Mouse (Mus musculus) neural tube, embryonic 11.5 days (tissue): ENCODE measurements at regions not wholly inside any gene's neighbourhood (a gene's known extent, or its start where the extent isn't known, plus 50 kb on each side); places are given as distances from the start of the nearest gene placed in this dataset.
"Not testable (repeated sequence)": the region's sequence is repeated elsewhere in the genome, so short reads cannot be mapped to it uniquely, and the experiment has no call there.

Experiments used
- ATAC-seq: fragments of 200-750 bp; cut with Nextera tagmentation; 2 replicates; pipeline ENCODE4 v1.8.0; 2017; ENCODE audit warnings: moderate number of reproducible peaks, mild to moderate bottlenecking, moderate TSS enrichment, moderate library complexity; ENCODE audit not compliant: insufficient read depth, low FRiP score, low TSS enrichment
- DNase-seq: peaks from one replicate; pipeline ENCODE4 v3.0.0-alpha.2; 2015; ENCODE audit warnings: low spot score
- H3K27ac ChIP-seq: fragments of 300-500 bp; sonication (generic); 2 replicates; pipeline ENCODE4 v1.5.1; 2014; ENCODE audit warnings: low read depth, mild to moderate bottlenecking, low read length
- H3K27me3 ChIP-seq: fragments of 300-500 bp; sonication (generic); 2 replicates; pipeline ENCODE4 v1.6.1; 2014; ENCODE audit warnings: mild to moderate bottlenecking, low read length, mixed read lengths; ENCODE audit not compliant: control insufficient read depth, insufficient read depth
- H3K36me3 ChIP-seq: fragments of 300-500 bp; sonication (generic); 2 replicates; pipeline ENCODE4 v1.6.1; 2014; ENCODE audit warnings: mild to moderate bottlenecking, low read length, moderate library complexity, mixed read lengths; ENCODE audit not compliant: control insufficient read depth, insufficient read depth
- H3K4me1 ChIP-seq: fragments of 300-500 bp; sonication (generic); 2 replicates; pipeline ENCODE4 v1.6.1; 2014; ENCODE audit warnings: low read length, mixed read lengths; ENCODE audit not compliant: control insufficient read depth, insufficient read depth
- H3K4me2 ChIP-seq: fragments of 300-500 bp; sonication (generic); 2 replicates; pipeline ENCODE4 v1.6.1; 2014; ENCODE audit warnings: low read depth, mild to moderate bottlenecking, moderate library complexity
- H3K4me3 ChIP-seq: fragments of 300-500 bp; sonication (generic); 2 replicates; pipeline ENCODE4 v1.5.1; 2014; ENCODE audit warnings: low read depth, low read length
- H3K9ac ChIP-seq: fragments of 300-500 bp; sonication (generic); 2 replicates; pipeline ENCODE4 v1.6.1; 2014; ENCODE audit warnings: mild to moderate bottlenecking, low read length
- H3K9me3 ChIP-seq: fragments of 300-500 bp; sonication (generic); 2 replicates; pipeline ENCODE4 v1.6.1; 2016; ENCODE audit warnings: low read length; ENCODE audit not compliant: control insufficient read depth
- WGBS: fragments of 180-500 bp; shearing (Covaris S2); extraction: QIAGEN DNeasy Blood & Tissue Kit; methylation state at CpG from one replicate; pipeline ENCODE4 v1.1.7; 2014; 5-methylcytosine and 5-hydroxymethylcytosine counted together

GRCm38 (mm10) chr2:129927218-129927617, 84.9 kb upstream of the Tgm3 start:
- no peak overlapping the region for H3K4me3 ChIP-seq
- 85% methylated on average over 2 of the region's 2 CpGs for WGBS
- no peak for DNase-seq
- H3K27me3 ChIP-seq: no peaks in the 10 kb centered on the region
- H3K27ac ChIP-seq: no peak overlapping the region
- no peak for ATAC-seq
- H3K4me2 ChIP-seq: no peak overlapping the region
- no peaks in the 10 kb centered on the region for H3K4me1 ChIP-seq
- H3K9ac ChIP-seq: no peak overlapping the region
- no peaks in the 10 kb centered on the region for H3K9me3 ChIP-seq
- no peaks in the 10 kb centered on the region for H3K36me3 ChIP-seq

GRCm38 (mm10) chr2:129933578-129933977, 78.6 kb upstream of the Tgm3 start:
- H3K36me3 ChIP-seq: no peaks in the 10 kb centered on the region
- no peaks in the 10 kb centered on the region for H3K27me3 ChIP-seq
- no peaks in the 10 kb centered on the region for H3K9me3 ChIP-seq
- H3K4me1 ChIP-seq: no peaks in the 10 kb centered on the region
- H3K27ac ChIP-seq: no peak overlapping the region
- DNase-seq (no peak), ATAC-seq (no peak)
- H3K4me3 ChIP-seq: no peak overlapping the region
- H3K9ac ChIP-seq: no peak overlapping the region
- WGBS: 87% methylated on average over 1 of the region's 1 CpGs
- no peak overlapping the region for H3K4me2 ChIP-seq

GRCm38 (mm10) chr2:129942824-129943223, 69.3 kb upstream of the Tgm3 start:
- Histone ChIP-seq H3K9me3 (no peaks in the 10 kb centered on the region), H3K9ac (no peak overlapping the region), H3K4me1 (no peaks in the 10 kb centered on the region), H3K27ac (no peak overlapping the region), H3K36me3 (no peaks in the 10 kb centered on the region), H3K4me3 (no peak overlapping the region), H3K4me2 (no peak overlapping the region), H3K27me3 (no peaks in the 10 kb centered on the region)
- DNase-seq (no peak), ATAC-seq (no peak)
- WGBS: 87% methylated on average over 4 of the region's 4 CpGs

GRCm38 (mm10) chr2:129947847-129948553, 64.1 kb upstream of the Tgm3 start:
- peak; percentile 18 for DNase-seq
- peak overlapping the region; percentile 12; the same call in 1 of the 2 replicates for H3K4me3 ChIP-seq

GRCm38 (mm10) chr2:129949786-129950185, 62.4 kb upstream of the Tgm3 start:
- not testable (repeated sequence) for DNase-seq
- 90% methylated on average over 6 of the region's 6 CpGs for WGBS

More at GRCm38 (mm10) chr2:129947847-129948553, 64.1 kb upstream of the Tgm3 start:
- Histone ChIP-seq H3K4me2 (peak overlapping the region; percentile 22; the same call in 1 of the 2 replicates), H3K27me3 (no peaks in the 10 kb centered on the region), H3K4me1 (no peaks in the 10 kb centered on the region), H3K9ac (peak overlapping the region; percentile 37; the same call in 1 of the 2 replicates), H3K9me3 (no peaks in the 10 kb centered on the region), H3K36me3 (no peaks in the 10 kb centered on the region), H3K27ac (no peak overlapping the region)
- ATAC-seq: no peak
- WGBS: 47% methylated on average over 16 of the region's 20 CpGs

GRCm38 (mm10) chr2:129952486-129952885, 59.7 kb upstream of the Tgm3 start:
- H3K27me3 ChIP-seq: no peaks in the 10 kb centered on the region
- no peaks in the 10 kb centered on the region for H3K9me3 ChIP-seq
- no peak overlapping the region for H3K4me3 ChIP-seq
- ATAC-seq: no peak
- WGBS: 90% methylated on average over 4 of the region's 4 CpGs
- H3K4me1 ChIP-seq: no peaks in the 10 kb centered on the region
- H3K9ac ChIP-seq: no peak overlapping the region
- H3K4me2 ChIP-seq: no peak overlapping the region
- no peak overlapping the region for H3K27ac ChIP-seq
- no peak for DNase-seq
- no peaks in the 10 kb centered on the region for H3K36me3 ChIP-seq

More at GRCm38 (mm10) chr2:129949786-129950185, 62.4 kb upstream of the Tgm3 start:
- not testable (repeated sequence) for H3K36me3 ChIP-seq, H3K9ac ChIP-seq, H3K9me3 ChIP-seq, H3K4me2 ChIP-seq, H3K4me3 ChIP-seq, H3K4me1 ChIP-seq, H3K27me3 ChIP-seq, ATAC-seq, H3K27ac ChIP-seq

- Histone ChIP-seq H3K9ac (no peak overlapping the region), H3K27me3 (no peaks in the 10 kb centered on the region), H3K27ac (no peak overlapping the region), H3K9me3 (no peaks in the 10 kb centered on the region), H3K36me3 (no peaks in the 10 kb centered on the region), H3K4me1 (no peaks in the 10 kb centered on the region), H3K4me3 (no peak overlapping the region), H3K4me2 (no peak overlapping the region)
- WGBS: 52% methylated on average over 8 of the region's 8 CpGs
- no peak for ATAC-seq
- DNase-seq: no peak
These were observed 56.9 kb upstream of the Tgm3 start for GRCm38 (mm10) chr2:129955260-129955691.

GRCm38 (mm10) chr2:129958120-129958519, 54.0 kb upstream of the Tgm3 start:
- Histone ChIP-seq H3K4me1 (no peaks in the 10 kb centered on the region), H3K9ac (no peak overlapping the region), H3K27ac (no peak overlapping the region), H3K27me3 (no peaks in the 10 kb centered on the region), H3K9me3 (no peaks in the 10 kb centered on the region), H3K4me2 (no peak overlapping the region), H3K4me3 (no peak overlapping the region), H3K36me3 (no peaks in the 10 kb centered on the region)
- DNase-seq (no peak), ATAC-seq (no peak)
- WGBS: 37% methylated on average over 3 of the region's 3 CpGs

- H3K27me3 ChIP-seq: no peaks in the 10 kb centered on the region
- H3K9ac ChIP-seq: no peak overlapping the region
- ATAC-seq (no peak), DNase-seq (no peak)
- H3K9me3 ChIP-seq: no peaks in the 10 kb centered on the region
- 91% methylated on average over 4 of the region's 4 CpGs for WGBS
- H3K36me3 ChIP-seq: no peaks in the 10 kb centered on the region
- H3K4me3 ChIP-seq: no peak overlapping the region
- H3K4me2 ChIP-seq: no peak overlapping the region
- H3K4me1 ChIP-seq: no peaks in the 10 kb centered on the region
- no peak overlapping the region for H3K27ac ChIP-seq
These were observed 51.8 kb upstream of the Tgm3 start for GRCm38 (mm10) chr2:129960364-129960763.
